Mouse (Mus musculus) lung, postnatal 0 days (tissue): ENCODE measurements at regions not wholly inside any gene's neighbourhood (a gene's known extent, or its start where the extent isn't known, plus 50 kb on each side); places are given as distances from the start of the nearest gene placed in this dataset.

ENCODE experiments used
- ATAC-seq: fragments of 200-750 bp; cut with Nextera tagmentation; 2 replicates; pipeline ENCODE4 v1.8.0; 2017; ENCODE audit warnings: moderate library complexity
- DNase-seq: peaks from one replicate; pipeline ENCODE4 v3.0.0-alpha.2; 2016; ENCODE audit warnings: low spot score
- H3K27ac ChIP-seq: fragments of 300-500 bp; sonication (generic); 2 replicates; pipeline ENCODE4 v1.5.1; 2014; ENCODE audit warnings: antibody characterized with exemption, mild to moderate bottlenecking, low read length, mixed read lengths
- H3K27me3 ChIP-seq: fragments of 300-500 bp; sonication (generic); replicated peaks from 2 replicates; pipeline ENCODE4 v1.6.1; 2014; ENCODE audit warnings: low read length, mixed read lengths; ENCODE audit not compliant: insufficient read depth
- H3K36me3 ChIP-seq: fragments of 300-500 bp; sonication (generic); 2 replicates; pipeline ENCODE4 v1.6.1; 2014; ENCODE audit warnings: low read length, mixed read lengths; ENCODE audit not compliant: insufficient read depth
- H3K4me1 ChIP-seq: fragments of 300-500 bp; sonication (generic); 2 replicates; pipeline ENCODE4 v1.6.1; 2014; ENCODE audit warnings: antibody characterized with exemption, low read depth, low read length, mixed read lengths; ENCODE audit not compliant: insufficient read depth
- H3K4me2 ChIP-seq: fragments of 300-500 bp; sonication (generic); replicated peaks from 2 replicates; pipeline ENCODE4 v1.6.1; 2014; ENCODE audit warnings: low read depth, mild to moderate bottlenecking, low read length, moderate library complexity, mixed read lengths
- H3K4me3 ChIP-seq: fragments of 300-500 bp; sonication (generic); 2 replicates; pipeline ENCODE4 v1.5.1; 2014; ENCODE audit warnings: low read depth, low read length
- H3K9ac ChIP-seq: fragments of 300-500 bp; sonication (generic); replicated peaks from 2 replicates; pipeline ENCODE4 v1.6.1; 2014; ENCODE audit warnings: low read depth, mild to moderate bottlenecking
- H3K9me3 ChIP-seq: fragments of 300-500 bp; sonication (generic); 2 replicates; pipeline ENCODE4 v1.6.1; 2016; ENCODE audit warnings: low read length, mixed read lengths
- CTCF ChIP-seq: IDR thresholded peaks from 2 replicates; pipeline ENCODE4 v1.5.1; 2016; ENCODE audit warnings: antibody characterized with exemption, mild to moderate bottlenecking
- EP300 ChIP-seq: IDR thresholded peaks from 2 replicates; pipeline ENCODE4 v1.6.1; 2016; ENCODE audit warnings: antibody characterized with exemption, mild to moderate bottlenecking, control low read depth
- WGBS: fragments of 180-500 bp; shearing (Covaris S2); extraction: QIAGEN DNeasy Blood & Tissue Kit; methylation state at CpG from one replicate; pipeline ENCODE4 v1.1.7; 2014; 5-methylcytosine and 5-hydroxymethylcytosine counted together

GRCm38 (mm10) chr13:43990281-43991101 lies 205.9 kb downstream of the Cd83 start:
- Histone ChIP-seq H3K27ac (no peak overlapping the region), H3K4me1 (peaks cover 6% of the 10 kb centered on the region; the same call in 1 of the 2 replicates), H3K4me2 (no peak overlapping the region), H3K4me3 (no peak overlapping the region), H3K36me3 (no peaks in the 10 kb centered on the region), H3K9ac (no peak overlapping the region), H3K27me3 (no peaks in the 10 kb centered on the region), H3K9me3 (no peaks in the 10 kb centered on the region)
- 43% methylated on average over 16 of the region's 16 CpGs for WGBS
- no peak for TF ChIP-seq EP300
- TF ChIP-seq CTCF, result no peak
- ATAC-seq (no peak), DNase-seq (peak; percentile 57)

GRCm38 (mm10) chr13:43991774-43992173 lies 207.2 kb downstream of the Cd83 start:
- ATAC-seq (peak; percentile 75), DNase-seq (peak; percentile 89)
- no peaks in the 10 kb centered on the region for H3K36me3 ChIP-seq
- H3K9ac ChIP-seq, result no peak overlapping the region
- no peaks in the 10 kb centered on the region for H3K9me3 ChIP-seq
- no peak overlapping the region for H3K4me3 ChIP-seq
- no peak overlapping the region for H3K27ac ChIP-seq
- no peaks in the 10 kb centered on the region for H3K27me3 ChIP-seq
- no peak overlapping the region; the same call in 1 of the 2 replicates for H3K4me2 ChIP-seq
- H3K4me1 ChIP-seq, result peaks cover 6% of the 10 kb centered on the region; the same call in 1 of the 2 replicates
- TF ChIP-seq EP300 (peak; percentile 82), CTCF (no peak)
- WGBS, result 6% methylated on average over 5 of the region's 5 CpGs

GRCm38 (mm10) chr13:43992968-43993367 lies 208.4 kb downstream of the Cd83 start:
- peak; percentile 91 for DNase-seq
- Histone ChIP-seq H3K27me3 (no peaks in the 10 kb centered on the region), H3K9ac (no peak overlapping the region), H3K4me2 (no peak overlapping the region), H3K4me1 (peaks cover 6% of the 10 kb centered on the region; the same call in 1 of the 2 replicates), H3K9me3 (no peaks in the 10 kb centered on the region), H3K4me3 (no peak overlapping the region), H3K27ac (no peak overlapping the region), H3K36me3 (no peaks in the 10 kb centered on the region)
- peak; percentile 88 for ATAC-seq
- TF ChIP-seq EP300 (no peak), CTCF (no peak)

DNA sequence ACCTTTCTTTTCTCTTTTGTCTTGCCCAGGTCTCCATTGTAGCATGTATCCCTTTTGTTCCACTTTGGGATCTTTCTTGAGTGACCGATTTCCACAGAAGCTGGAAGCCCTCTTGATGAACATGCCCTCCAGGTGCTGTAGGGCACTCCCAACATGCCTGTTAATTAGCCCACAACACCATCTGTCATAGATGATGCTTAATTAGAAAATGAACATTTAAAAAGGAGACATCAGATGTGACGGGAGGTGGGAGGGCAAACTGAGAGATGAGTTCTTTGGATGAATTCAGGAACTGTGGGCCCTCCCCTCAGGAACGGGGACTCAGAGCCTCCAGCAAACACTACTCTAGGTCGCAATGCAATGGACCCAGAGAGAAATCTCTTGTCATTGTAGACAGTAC lies 209.8 kb downstream of the Cd83 start:
- H3K27me3 ChIP-seq, result no peaks in the 10 kb centered on the region
- H3K4me3 ChIP-seq, result no peak overlapping the region
- no peak for ATAC-seq
- no peak overlapping the region for H3K27ac ChIP-seq
- H3K9ac ChIP-seq, result no peak overlapping the region
- H3K9me3 ChIP-seq, result no peaks in the 10 kb centered on the region
- H3K4me2 ChIP-seq, result no peak overlapping the region
- no peak for DNase-seq
- no peaks in the 10 kb centered on the region for H3K36me3 ChIP-seq
- peaks cover 6% of the 10 kb centered on the region; the same call in 1 of the 2 replicates for H3K4me1 ChIP-seq
- 90% methylated on average over 4 of the region's 4 CpGs for WGBS
- TF ChIP-seq CTCF (no peak), EP300 (no peak)

DNA sequence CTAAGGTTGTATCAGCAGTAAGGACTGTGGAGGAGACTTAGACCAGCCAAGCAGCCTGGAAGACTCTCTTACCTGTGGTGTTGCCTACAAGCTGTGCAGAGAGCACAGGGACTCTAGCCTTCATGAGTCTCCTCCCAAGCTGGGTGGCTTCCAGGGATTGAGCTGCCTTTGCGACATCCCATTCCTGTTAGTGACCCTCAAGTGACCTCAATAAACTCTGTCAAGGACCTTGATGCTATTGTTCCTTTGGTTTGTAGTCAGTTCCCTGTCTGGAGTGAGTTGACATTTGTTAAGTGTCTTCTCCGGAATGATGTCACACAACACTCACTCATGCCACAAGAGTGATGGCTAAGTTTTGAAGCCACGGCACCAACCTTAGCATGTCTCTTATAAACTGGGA lies 211.0 kb downstream of the Cd83 start:
- Histone ChIP-seq H3K27ac (no peak overlapping the region), H3K4me3 (no peak overlapping the region), H3K4me1 (peaks cover 6% of the 10 kb centered on the region; the same call in 1 of the 2 replicates), H3K27me3 (no peaks in the 10 kb centered on the region), H3K36me3 (no peaks in the 10 kb centered on the region), H3K9me3 (no peaks in the 10 kb centered on the region), H3K9ac (no peak overlapping the region), H3K4me2 (no peak overlapping the region)
- WGBS, result 36% methylated on average over 3 of the region's 3 CpGs
- ATAC-seq (peak; percentile 72), DNase-seq (peak; percentile 80)
- TF ChIP-seq CTCF, result no peak
- TF ChIP-seq EP300, result peak; percentile 95

DNA sequence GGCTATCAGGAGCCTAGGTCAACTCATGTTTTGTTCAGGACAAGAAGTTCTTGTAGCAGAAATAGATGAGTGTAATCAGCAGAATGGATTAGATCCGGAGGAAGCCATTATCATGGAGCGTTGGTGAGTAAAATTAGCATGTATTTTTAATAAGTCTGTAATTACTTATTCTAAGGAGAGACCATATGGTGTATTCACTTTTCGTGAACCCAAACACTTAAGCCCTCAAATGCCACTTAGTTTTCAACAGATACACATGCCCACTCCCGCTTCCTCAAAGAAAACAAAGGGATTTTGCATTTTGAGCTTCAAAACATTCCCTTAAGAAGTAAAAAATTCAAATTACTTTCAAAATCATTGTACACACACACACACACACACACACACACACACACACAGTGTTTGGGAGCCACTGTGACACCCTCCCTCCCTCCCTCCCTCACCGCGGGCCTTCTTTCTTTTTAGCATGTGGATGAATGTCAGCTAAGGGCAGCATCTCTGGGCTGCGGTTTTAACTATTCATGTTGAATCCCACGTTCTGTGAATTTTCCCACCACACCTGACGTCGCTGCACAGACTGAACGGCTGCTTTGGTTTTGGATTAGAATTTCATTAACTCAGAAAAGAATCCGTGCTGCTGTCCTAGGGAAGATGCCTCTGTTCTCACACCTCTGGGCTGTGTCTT lies 217.4 kb downstream of the Cd83 start:
- Histone ChIP-seq H3K4me2 (no peak overlapping the region), H3K4me3 (no peak overlapping the region), H3K36me3 (no peaks in the 10 kb centered on the region), H3K27me3 (no peaks in the 10 kb centered on the region; the same call in 1 of the 2 replicates), H3K9me3 (no peaks in the 10 kb centered on the region), H3K9ac (no peak overlapping the region), H3K4me1 (no peaks in the 10 kb centered on the region), H3K27ac (no peak overlapping the region)
- TF ChIP-seq EP300 (no peak), CTCF (no peak)
- DNase-seq (no peak), ATAC-seq (no peak)
- 81% methylated on average over 12 of the region's 12 CpGs for WGBS
